In genomic region chr5:147092448-147092847, GRCm38 (mm10) we compare ENCODE assay signal across 27 mouse cellular contexts.
"Had no signal": no experiment of that assay in that cellular context is flagged by ENCODE, and none has a peak within 500 bp of the region (broad histone marks: within the 10 kb centered on the region; RNA-seq: fewer than 3 reads in every experiment).

No protein-coding gene starts in this region.

- H3K4me2 ChIP-seq: heart, embryonic 11.5 days; heart, embryonic 12.5 days; heart, embryonic 13.5 days; heart, embryonic 15.5 days; hindbrain, embryonic 12.5 days; hindbrain, embryonic 13.5 days; hindbrain, embryonic 14.5 days; hindbrain, embryonic 15.5 days; intestine, embryonic 15.5 days; kidney, embryonic 15.5 days had no signal

- H3K27me3 ChIP-seq: heart, embryonic 12.5 days; heart, embryonic 13.5 days; heart, embryonic 15.5 days; hindbrain, embryonic 12.5 days; hindbrain, embryonic 13.5 days; hindbrain, embryonic 15.5 days; intestine, embryonic 15.5 days; kidney, embryonic 15.5 days had no signal

- H3K4me3 ChIP-seq: heart, embryonic 10.5 days; heart, embryonic 12.5 days; heart, embryonic 13.5 days; heart, embryonic 15.5 days; hindbrain, embryonic 10.5 days; hindbrain, embryonic 12.5 days; hindbrain, embryonic 13.5 days; hindbrain, embryonic 15.5 days; intestine, embryonic 15.5 days; kidney, embryonic 15.5 days; layer of hippocampus, adult 2 months; left cerebral cortex, adult 2 months had no signal

- H3K36me3 ChIP-seq: heart, embryonic 15.5 days; hindbrain, embryonic 15.5 days had no signal

- DNase-seq: heart, postnatal 10 days; heart, postnatal 14 days; heart, postnatal 4 days; kidney, adult 11 months; kidney, adult 18-20 months; kidney, adult 9 months; kidney, postnatal 10 days; kidney, postnatal 14 days; kidney, postnatal 25 days; kidney, postnatal 36 days; kidney, postnatal 4 days; layer of hippocampus, adult 9-11 months; layer of hippocampus, postnatal 36 days had no signal
